Mouse (Mus musculus) B cell, adult (primary cell): Measurements from ENCODE around the gene Mpc1. TPM values are rescaled to one million over a fixed set of nuclear protein-coding genes. Genes with fewer than 3 reads are reported as not detected.

Source experiments
- total RNA-seq: library from RNA; stranded (reverse); gene quantifications from 4 replicates; pipeline ENCODE4 v1.2.4, GENCODE M21; 2023; ENCODE audit not compliant: inconsistent age

Mpc1 gene
- total RNA-seq, result 48.7 to 57.6 TPM (median 53.6 TPM) in 4 replicates

DNA sequence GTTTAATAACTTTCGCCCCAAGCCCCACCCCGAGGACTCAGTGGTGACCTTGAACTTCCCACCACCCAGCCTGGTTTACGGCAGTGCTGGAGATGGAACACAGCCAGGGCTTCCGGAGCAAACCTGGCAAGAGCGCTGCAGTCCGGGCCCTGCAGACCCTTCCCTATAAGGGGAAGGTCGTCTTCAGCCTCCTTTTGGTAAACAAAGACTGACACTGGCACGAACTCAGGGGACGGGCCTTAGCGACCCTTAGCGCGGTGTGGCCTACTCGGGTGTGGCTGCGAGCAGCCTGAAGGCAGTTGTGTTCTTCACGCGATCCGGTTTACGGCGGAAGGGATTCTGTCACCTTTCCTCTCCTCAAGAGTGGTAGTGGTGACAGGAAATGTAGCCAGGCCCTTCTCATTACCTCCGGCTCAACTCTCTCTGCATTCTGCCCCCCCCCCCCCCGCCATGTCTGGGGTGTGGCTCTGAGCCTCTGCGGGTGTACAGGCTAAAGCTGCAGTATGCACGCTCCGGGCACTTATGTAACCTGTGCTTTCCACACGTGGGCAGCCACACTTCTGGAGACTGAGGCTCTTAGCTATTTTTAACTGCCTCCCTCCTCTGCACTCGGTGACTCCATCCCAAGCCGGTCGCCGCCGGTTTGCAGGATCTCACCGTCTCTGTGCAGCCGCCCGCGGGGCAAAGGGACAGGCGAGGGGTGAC lies at the start of gene Mpc1:
Gene Mpc1 (plus strand): TSS at position 84 of the 705 bp plus-strand sequence.

DNA sequence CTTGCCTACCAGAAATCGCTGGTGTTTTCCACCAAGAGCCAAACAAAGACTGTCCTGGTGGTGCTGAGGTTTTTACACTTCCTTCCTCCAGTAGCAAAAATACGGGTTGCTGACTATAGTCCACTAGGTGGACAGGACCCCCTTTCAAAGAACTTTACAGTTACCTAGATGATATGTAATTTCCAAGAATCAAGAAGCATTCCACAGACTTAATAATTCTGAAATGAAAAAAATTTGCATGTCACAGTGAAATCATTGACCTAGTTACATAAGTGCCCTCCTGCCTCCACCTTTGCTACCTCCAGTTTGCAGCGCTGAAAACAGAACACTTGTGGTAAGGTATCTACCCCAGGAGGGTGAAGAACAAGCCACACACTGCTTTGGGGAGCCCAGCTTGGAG lies 47.0 kb upstream of the Mpc1 start, which contains the start of gene Ccr6:
Gene Ccr6 (plus strand): TSS at position 301 of the 400 bp plus-strand sequence.

DNA sequence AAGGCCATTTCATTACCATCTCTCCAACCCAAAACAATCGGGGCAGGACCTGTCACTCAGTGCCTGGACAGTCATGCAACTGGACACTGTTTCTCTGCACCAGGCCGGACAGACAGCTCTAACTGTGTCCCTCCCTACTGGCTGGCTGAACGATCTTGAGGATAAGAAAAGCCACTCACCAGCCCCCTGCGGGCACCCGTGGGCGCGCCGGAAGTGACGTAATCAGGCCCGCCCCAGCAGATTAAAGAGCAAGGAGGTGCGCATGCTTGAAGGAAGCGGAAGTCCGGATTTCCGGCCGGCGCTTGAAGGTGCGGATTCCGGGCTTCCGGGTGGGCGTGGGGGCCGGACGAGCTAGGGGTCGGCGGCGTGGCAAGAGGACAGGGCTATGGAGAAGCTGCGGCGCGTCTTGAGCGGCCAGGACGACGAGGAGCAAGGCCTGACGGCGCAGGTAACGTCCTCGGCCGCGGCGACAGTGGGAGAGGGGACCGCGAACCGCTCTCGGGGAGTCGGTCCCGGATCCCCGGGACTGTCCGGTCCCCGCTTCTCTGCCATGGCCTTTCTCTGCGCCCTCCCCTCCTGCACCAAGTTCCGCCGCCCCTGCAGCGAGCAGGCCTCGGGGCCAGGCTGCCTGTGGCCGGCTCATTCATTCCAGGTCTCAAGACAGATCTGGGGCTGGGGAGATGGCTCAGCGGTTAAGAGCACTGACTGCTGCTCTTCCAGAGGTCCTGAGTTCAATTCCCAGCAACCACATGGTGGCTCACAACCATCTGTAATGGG lies 28.3 kb downstream of the Mpc1 start, which contains the start of gene Sft2d1:
Gene Sft2d1 (plus strand): TSS at position 265 of the 777 bp plus-strand sequence.

DNA sequence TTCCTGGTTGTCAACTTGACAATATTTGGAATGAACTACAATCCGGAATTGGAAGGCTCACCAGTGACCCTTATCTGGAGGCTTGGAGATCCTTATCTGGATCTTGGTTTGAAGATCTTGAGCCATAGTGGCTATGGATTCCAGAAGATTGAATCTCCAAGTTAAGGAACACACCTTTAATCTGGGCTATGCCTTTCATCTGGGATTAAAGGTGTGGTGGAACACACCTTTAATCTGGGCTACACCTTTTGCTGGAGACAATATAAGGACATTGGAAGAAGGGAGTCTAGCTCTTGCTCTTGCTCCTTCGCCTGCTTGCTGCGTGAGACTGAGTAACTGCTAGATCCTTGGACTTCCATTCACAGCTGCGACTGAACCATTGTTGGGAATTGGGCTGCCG lies 54.5 kb downstream of the Mpc1 start, which contains the start of gene Prr18:
Gene Prr18 (plus strand): TSS at position 301 of the 400 bp plus-strand sequence.

Other genes starting within 250 kb of the Mpc1 start
- gene Gm49673, start 135.1 kb upstream of the Mpc1 start, total RNA-seq, result 0.60 to 1.7 TPM (median 1.3 TPM) in 4 replicates
- gene Rnaset2a, start 134.8 kb upstream of the Mpc1 start, total RNA-seq, result 23.1 to 32.7 TPM (median 30.8 TPM) in 4 replicates
- 57.4 to 69.7 TPM (median 63.2 TPM) in 4 replicates for gene Fgfr1op, start 117.4 kb upstream of the Mpc1 start, total RNA-seq
- 56.0 to 62.3 TPM (median 58.1 TPM) in 4 replicates for gene Ccr6, start 46.9 kb upstream of the Mpc1 start, total RNA-seq
- 163 to 176 TPM (median 167 TPM) in 4 replicates for gene Sft2d1, start 28.2 kb downstream of the Mpc1 start, total RNA-seq
- 0.48 to 1.4 TPM (median 1.3 TPM) in 4 replicates for gene Prr18, start 54.6 kb downstream of the Mpc1 start, total RNA-seq
- not detected in 4 replicates for gene T2, start 73.1 kb downstream of the Mpc1 start, total RNA-seq
- gene T, start 151.5 kb downstream of the Mpc1 start, total RNA-seq, result not detected in 4 replicates
- 0.10 to 1.0 TPM (median 0.43 TPM) in 4 replicates for gene Pde10a, start 242.5 kb downstream of the Mpc1 start, total RNA-seq